15 mouse cellular contexts compared by ENCODE assay signal in the genomic region with DNA sequence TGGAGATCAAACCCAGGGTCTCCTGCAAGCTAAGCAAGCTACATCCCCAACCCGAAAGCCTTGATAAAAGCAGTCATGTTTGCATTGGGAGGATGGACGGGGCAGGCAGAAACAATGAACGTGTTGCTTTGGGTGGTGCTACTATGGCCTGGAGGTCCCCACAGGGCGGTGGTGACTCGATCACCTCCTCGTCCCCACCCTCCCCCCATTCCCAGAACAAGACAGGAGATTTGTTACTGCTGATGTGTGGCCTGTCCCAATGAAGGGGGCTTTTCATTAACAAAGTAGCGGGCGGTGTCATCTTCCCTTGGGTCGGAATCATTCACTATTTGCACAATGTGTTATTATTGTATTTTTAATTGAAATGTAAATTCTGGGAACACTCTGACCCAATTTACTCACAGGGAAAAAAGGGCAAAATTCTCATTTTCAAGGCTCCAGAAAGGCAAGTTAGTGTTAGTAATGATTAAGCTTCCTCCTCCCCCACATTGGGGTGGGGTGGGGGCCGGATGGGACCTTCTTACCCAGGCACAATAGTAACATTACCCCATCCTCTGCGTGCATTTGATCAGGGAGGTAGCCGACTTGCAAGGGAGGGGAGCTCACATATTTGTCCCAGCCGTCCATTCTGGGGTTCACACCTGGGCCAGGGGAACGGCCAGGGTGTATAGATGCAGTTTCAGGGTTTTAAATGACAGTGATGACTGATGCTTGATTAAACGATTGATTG.
"Had no signal": no experiment of that assay in that cellular context is flagged by ENCODE, and none has a peak within 500 bp of the region (broad histone marks: within the 10 kb centered on the region; RNA-seq: fewer than 3 reads in every experiment).

No protein-coding gene starts in this region.

- H3K4me1 ChIP-seq: midbrain, embryonic 15.5 days; neural tube, embryonic 12.5 days had no signal

- H3K27me3 ChIP-seq: liver, embryonic 15.5 days; midbrain, embryonic 15.5 days had no signal

- H3K4me3 ChIP-seq: layer of hippocampus, adult 2 months; left cerebral cortex, adult 2 months; limb, embryonic 10.5 days; liver, embryonic 15.5 days; midbrain, embryonic 15.5 days; neural tube, embryonic 12.5 days had no signal

- H3K9ac ChIP-seq: liver, embryonic 15.5 days; midbrain, embryonic 15.5 days; neural tube, embryonic 12.5 days had no signal

- H3K4me2 ChIP-seq: liver, embryonic 11.5 days; liver, embryonic 15.5 days; midbrain, embryonic 11.5 days; midbrain, embryonic 15.5 days; neural tube, embryonic 12.5 days had no signal

- H3K36me3 ChIP-seq: limb, embryonic 10.5 days; liver, embryonic 15.5 days; midbrain, embryonic 15.5 days; neural tube, embryonic 12.5 days had no signal

- H3K9me3 ChIP-seq: limb, embryonic 10.5 days; liver, embryonic 15.5 days; midbrain, embryonic 15.5 days; neural tube, embryonic 12.5 days had no signal

- ATAC-seq: intestine, embryonic 16.5 days; lung, postnatal 0 days; midbrain, embryonic 15.5 days had no signal

- DNase-seq: lung, adult 2 months; lung, postnatal 36 days; retina, postnatal 1 day; thymus, postnatal 14 days had no signal

- H3K27ac ChIP-seq: layer of hippocampus, adult 2 months; left cerebral cortex, adult 2 months; limb, embryonic 10.5 days; liver, embryonic 15.5 days; midbrain, embryonic 15.5 days; neural tube, embryonic 12.5 days; stomach, postnatal 0 days had no signal
